Mouse (Mus musculus): ENCODE measurements around the gene 0610040J01Rik. TPM values are rescaled to one million over a fixed set of nuclear protein-coding genes. Genes with fewer than 3 reads are reported as not detected.
A peak's percentile ranks its signal among the peaks of the same experiment; 100 is the strongest.
"Not testable (repeated sequence)": the region's sequence is repeated elsewhere in the genome, so short reads cannot be mapped to it uniquely, and the experiment has no call there.

The 0610040J01Rik gene
- total RNA-seq, 2 experiments from 2014 or later: 2.1 TPM

DNA sequence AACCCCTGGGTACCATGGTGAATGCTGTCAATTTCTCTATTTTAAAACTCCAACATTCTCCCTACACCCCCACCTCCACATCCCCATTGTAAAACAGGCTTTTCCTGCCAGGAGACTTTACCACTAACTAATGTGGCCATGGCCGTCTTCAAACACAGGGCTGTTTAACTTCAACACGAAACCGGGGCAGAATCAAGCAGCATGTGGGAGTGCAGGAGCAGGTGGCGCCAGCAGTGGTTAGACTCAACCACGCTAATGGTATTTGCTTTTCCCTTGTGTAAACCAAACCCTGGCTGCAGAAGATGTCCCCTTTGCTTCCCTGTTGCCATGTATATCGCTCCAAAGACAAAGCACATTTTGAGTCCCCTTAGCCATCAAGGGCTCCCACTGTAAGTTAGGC lies 79.7 kb downstream of the 0610040J01Rik start:
- no peak for DNase-seq (ENCODE audit: low spot score)
- intact Hi-C loops (cut with DNase I): no loop called here

GRCm38 (mm10) chr5:63897001-63897819 lies 85.0 kb downstream of the 0610040J01Rik start:
- intact Hi-C loops (cut with DNase I); DNase-seq (ENCODE audit: low spot score): not testable (repeated sequence)

DNA sequence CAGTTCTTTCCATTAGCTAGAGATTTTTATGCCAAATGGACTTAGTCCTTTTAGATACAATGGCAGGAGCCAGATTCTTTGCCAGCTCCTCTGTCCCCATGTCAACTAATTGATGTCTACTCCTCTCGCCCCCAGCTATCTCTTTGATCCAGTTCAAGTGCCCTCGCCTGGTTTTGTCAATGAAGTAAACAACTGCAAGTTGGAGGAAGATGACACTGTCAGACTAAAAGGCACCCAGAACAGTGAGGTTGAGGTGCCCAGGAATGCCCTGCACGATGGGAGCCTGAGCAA lies 85.6 kb downstream of the 0610040J01Rik start:
- no peak for DNase-seq (ENCODE audit: low spot score)
- intact Hi-C loops (cut with DNase I): no loop called here

DNA sequence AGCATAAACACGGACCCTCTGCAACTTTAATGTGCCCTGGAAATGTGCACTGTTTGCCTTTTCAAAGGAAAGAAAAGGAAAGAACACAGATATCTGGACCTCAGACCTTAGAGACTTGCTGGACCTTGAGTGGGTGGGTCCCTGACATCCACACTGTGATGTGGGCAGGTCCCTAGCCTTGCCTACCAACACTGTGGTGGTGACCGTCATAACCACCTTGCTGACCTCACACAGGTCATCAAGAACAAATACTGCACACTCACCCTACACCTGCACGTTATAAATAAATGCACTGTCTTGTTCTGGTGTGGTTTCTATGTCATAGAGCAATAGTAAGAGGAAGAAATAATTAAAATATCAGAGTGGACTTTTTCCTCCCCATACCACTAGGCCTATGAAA lies 91.2 kb downstream of the 0610040J01Rik start:
- DNase-seq (ENCODE audit: low spot score): no peak
- intact Hi-C loops (cut with DNase I): no loop called here

- peak; percentile 36 for DNase-seq (ENCODE audit: low spot score)
- intact Hi-C loops (cut with DNase I): loop anchor here (1.0 to 5.0 kb wide), 3 partner anchors 164 to 368 kb away; no protein-coding TSS in a partner anchor
Measured at GRCm38 (mm10) chr5:63906149-63907093, 94.3 kb downstream of the 0610040J01Rik start.

- DNase-seq (ENCODE audit: low spot score): no peak
- intact Hi-C loops (cut with DNase I): loop anchor here (2.0 to 5.0 kb wide), 2 partner anchors 355 to 367 kb away; no protein-coding TSS in a partner anchor
Measured at GRCm38 (mm10) chr5:63907513-63907912, 95.3 kb downstream of the 0610040J01Rik start.

- intact Hi-C loops (cut with DNase I): no loop called here
- DNase-seq (ENCODE audit: low spot score): no peak
Measured at GRCm38 (mm10) chr5:63910171-63910960, 98.2 kb downstream of the 0610040J01Rik start.

DNA sequence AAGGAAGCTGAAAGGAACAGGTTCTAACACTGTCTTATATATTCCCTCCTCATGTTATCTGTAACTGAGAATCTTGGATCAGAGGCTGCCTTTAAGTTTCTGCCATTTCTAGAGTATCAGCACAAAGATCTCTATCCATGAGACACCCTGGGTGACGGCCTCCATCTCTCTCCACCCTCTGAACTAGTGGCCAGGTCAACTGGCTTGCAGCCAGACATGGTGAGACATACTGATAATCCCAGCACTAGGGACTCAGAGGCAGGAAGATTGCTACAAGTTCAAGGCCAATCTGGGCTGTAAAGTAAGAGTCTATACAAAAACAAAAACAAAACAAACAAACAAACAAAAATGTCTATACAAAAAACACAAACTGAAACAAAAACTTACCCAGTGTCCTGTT lies 102.7 kb downstream of the 0610040J01Rik start:
- intact Hi-C loops (cut with DNase I): no loop called here
- DNase-seq (ENCODE audit: low spot score): no peak

GRCm38 (mm10) chr5:63916457-63917139 lies 104.4 kb downstream of the 0610040J01Rik start:
- intact Hi-C loops (cut with DNase I): no loop called here
- no peak for DNase-seq (ENCODE audit: low spot score)

DNA sequence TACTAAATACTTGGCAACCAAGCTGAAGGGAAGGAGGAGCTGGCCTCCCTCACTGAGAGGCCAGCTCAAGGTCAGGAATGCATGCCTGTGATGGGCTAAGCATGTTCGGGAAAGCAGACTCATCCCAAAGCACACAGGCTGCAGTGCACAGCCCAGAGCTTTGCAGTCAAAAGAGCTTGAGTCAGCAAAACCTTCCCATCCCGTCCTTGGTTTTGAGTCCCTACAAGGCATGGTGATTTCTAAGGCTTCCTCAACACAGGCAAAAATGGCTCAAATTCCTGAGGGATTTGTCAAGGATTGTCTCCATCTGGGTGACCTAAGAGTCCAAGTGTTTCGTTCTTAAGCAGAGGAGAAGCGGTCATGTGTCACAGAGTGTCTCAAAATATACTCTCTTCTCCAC lies 106.0 kb downstream of the 0610040J01Rik start:
- intact Hi-C loops (cut with DNase I): no loop called here
- DNase-seq (ENCODE audit: low spot score): no peak

- no peak for DNase-seq (ENCODE audit: low spot score)
- intact Hi-C loops (cut with DNase I): loop anchor here (2.0 kb wide), 1 partner anchor 43 kb away; no protein-coding TSS in a partner anchor
Measured at GRCm38 (mm10) chr5:63923305-63924025, 111.3 kb downstream of the 0610040J01Rik start.

DNA sequence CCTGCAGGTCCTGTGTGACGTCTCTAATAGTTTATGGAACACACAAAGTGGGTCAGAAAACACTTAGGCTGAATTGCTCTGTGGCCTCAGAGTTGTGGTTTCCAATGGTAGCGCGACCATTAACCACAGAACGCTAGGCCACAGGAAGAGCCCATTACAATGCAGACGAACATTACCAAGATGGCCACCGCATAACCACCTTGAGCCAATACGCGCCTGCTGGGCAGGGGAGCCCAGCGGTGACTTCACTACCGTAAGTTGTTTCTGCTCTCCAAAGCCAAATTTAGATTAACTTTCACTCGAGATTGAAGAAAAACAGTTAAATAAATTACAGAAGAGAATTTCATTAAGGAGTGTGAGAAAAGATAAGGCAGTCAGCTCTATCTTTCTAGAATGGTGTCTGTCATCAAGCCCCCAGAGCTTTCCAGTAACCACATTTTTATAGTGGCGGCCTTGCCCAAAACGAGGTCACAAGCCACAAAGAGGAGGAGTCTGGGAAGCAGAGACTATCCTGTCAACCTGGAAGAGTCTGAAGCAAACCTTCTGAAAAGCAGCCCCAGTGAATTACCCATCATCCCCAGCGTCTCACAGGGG lies 113.0 kb downstream of the 0610040J01Rik start:
- no peak for DNase-seq (ENCODE audit: low spot score)
- intact Hi-C loops (cut with DNase I): no loop called here

DNA sequence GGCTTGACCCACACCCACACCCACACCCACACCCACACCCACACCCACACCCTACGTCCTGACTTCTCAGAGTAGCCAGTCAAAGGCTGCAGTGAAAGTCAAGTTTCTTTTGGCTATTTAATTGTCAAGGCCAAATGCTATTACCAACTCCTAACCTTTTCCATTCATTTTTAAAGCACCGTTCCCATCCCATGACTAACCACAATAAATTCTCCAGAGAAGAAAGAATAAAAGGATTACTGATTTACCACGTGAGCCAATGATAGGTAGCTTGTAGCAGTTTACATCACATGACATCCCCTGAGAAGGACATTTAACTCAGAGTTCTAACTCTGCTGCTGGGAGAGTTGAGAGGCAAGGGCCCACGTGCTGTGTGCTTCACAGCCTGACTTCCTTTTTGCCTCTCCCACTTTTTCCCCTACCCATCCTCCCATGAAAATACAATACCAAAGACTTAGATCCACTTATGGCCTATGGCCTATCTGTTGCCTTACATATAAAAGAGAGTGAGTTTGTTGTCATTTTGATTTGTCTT lies 118.7 kb downstream of the 0610040J01Rik start:
- DNase-seq (ENCODE audit: low spot score): no peak
- intact Hi-C loops (cut with DNase I): no loop called here

GRCm38 (mm10) chr5:63932829-63933228 lies 120.7 kb downstream of the 0610040J01Rik start:
- no peak for DNase-seq (ENCODE audit: low spot score)
- intact Hi-C loops (cut with DNase I): no loop called here

DNA sequence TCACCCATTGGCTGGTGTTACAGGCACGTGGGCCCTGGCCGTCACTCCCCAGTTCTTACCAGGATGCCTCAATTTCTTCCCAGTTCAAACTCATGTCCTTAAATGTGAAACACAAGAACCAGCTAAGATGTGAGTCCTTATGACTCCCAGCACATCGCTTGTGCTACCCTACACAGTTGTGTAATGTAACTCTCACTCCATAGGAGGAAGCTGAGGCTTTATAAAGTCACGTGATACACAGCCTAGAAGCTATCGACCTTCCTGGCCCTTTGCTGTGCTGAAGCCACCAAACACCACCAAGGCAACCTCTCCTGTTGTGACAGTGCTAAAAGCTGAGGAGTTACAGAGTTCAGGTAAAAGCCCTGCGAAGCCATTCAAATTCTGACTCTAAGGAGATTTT lies 123.4 kb downstream of the 0610040J01Rik start:
- intact Hi-C loops (cut with DNase I): no loop called here
- no peak for DNase-seq (ENCODE audit: low spot score)

DNA sequence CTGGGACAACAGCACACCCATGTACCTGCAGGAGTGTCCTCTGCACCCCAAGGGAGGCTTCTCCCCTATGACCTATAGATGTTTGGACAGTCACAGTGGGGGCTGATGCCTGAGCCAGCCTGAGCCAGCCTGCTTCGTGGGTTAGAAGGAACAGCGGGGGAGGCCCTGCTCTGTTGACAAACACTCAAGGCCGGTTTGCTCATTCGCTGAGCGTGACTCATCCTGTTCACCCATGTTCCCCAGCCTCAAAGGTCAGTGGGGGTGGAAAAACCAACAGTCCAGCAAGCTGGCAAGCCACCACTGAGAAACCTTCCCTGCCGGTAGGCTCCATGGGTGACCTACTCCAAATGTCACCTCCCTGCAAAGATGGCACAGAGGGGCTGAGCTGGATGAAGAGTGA lies 124.6 kb downstream of the 0610040J01Rik start:
- no peak for DNase-seq (ENCODE audit: low spot score)

DNA sequence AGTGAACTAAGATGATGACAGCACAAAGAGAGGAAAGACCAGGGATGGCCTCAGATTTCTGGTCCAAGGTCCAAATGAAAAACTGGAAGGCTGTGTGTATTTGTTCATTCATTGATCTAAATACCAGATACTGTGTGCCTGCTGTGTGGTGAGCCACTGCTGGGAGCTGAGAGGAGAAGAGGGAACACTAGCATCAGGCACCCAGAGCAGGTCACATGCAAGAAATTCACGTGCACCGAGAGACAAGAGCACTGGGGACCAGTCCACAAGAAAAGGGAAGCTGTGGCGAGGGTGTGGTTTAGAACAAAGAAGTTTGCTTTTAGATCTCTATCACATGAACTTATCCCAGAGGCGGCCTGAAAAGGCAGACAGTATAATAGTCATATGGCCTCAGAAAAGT lies 126.4 kb downstream of the 0610040J01Rik start:
- DNase-seq (ENCODE audit: low spot score): no peak
- intact Hi-C loops (cut with DNase I): no loop called here

More for the DNA sequence above, 124.6 kb downstream of the 0610040J01Rik start:
- intact Hi-C loops (cut with DNase I): no loop called here

DNA sequence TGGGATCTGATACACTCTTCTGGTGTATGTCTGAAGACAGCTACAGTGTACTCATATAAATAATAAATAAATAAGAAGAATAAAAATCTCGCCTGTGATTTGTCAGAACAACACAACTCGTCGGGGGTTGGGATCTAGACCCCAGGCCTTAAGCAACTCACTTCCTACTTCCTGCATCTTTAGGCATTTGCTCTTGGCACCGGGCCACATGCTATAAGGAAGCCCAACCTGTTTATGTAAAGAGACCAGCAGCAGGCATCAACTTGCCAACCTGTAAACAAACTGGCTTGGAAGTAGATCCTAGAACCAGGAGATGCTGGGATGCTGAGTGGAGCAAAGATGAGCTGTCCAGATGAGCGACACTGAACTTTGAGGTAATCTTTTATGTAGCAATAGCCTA lies 129.7 kb downstream of the 0610040J01Rik start:
- no peak for DNase-seq (ENCODE audit: low spot score)
- intact Hi-C loops (cut with DNase I): no loop called here

All from heart, postnatal 25 days (tissue).